ENCODE assay signal across 7 mouse cellular contexts in the genomic region with DNA sequence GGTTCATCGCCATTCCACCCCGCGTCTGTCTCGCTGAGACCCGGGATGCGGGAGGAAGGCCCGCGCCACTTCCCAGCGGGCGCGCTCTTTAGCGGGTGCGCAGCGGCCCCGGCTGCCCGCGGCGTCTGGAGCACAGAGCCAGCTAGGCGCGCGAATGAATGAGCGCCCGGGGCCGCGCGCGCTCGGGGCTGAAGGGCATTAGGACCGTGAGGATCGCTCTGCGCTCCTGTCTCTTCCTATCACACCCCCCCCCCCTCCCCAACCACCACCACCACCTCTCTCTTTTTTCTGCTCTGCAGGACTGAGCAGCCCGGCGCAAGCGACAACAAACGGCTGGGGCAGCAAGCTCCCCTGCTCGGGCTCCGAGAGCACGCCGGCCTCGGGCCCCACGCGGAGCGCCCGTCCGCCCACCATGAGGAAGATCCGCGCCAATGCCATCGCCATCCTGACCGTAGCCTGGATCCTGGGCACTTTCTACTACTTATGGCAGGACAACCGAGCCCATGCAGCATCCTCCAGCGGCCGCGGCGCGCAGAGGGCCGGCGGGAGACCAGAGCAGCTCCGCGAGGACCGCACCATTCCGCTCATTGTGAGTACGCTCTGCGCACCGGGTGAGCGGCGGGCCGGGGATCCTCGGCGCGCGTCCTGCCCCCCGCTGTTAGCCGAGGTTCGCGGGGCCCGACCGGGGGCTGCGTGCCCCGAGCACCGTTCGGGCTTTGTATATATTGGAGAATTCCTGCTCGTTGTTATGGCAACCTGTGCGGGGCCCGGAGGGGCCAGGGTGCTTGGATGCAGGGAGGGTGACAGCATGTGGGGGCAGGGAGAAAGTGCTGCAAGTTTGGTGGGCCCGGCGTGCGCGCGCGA. TPM values are rescaled to one million over a fixed set of nuclear protein-coding genes. Genes with fewer than 3 reads are reported as not detected.
DNase-seq lines count a peak whose midpoint lies in the region; ATAC-seq and TF ChIP-seq lines count a peak whose summit lies in the region.

No protein-coding gene starts in this region.

- no peaks in the 10 kb centered on the region for H3K36me3 ChIP-seq in heart, embryonic 14.5 days (ENCODE audit: control insufficient read depth, insufficient read depth, low read length)
- no peaks in the 10 kb centered on the region for H3K36me3 ChIP-seq in midbrain, postnatal 0 days (ENCODE audit: insufficient read depth, low read length)

- WGBS in heart, embryonic 14.5 days: under 1% methylated on average over 81 of the region's 90 CpGs
- under 1% methylated on average over 70 of the region's 90 CpGs for WGBS in midbrain, postnatal 0 days

- peak; percentile 49; the same call in 1 of the 2 replicates for ATAC-seq in heart, embryonic 14.5 days (ENCODE audit: insufficient number of reproducible peaks, insufficient read depth, low FRiP score, low read depth)
- peak; percentile 80 for ATAC-seq in midbrain, postnatal 0 days (ENCODE audit: low FRiP score)

- H3K27ac ChIP-seq in heart, embryonic 14.5 days (replicated peaks in 1 of 2; ENCODE audit: control insufficient read depth in 1 of 2, insufficient read depth in 1 of 2, low read depth in 2 of 2, low read length in 2 of 2): no peak overlapping the region
- H3K27ac ChIP-seq in midbrain, postnatal 0 days (ENCODE audit: low read depth, low read length): peak overlapping the region; percentile 86

- H3K9ac ChIP-seq in heart, embryonic 14.5 days (ENCODE audit: low read length): peak overlapping the region; percentile 72
- peak overlapping the region; percentile 76 for H3K9ac ChIP-seq in midbrain, postnatal 0 days (replicated peaks; ENCODE audit: low read length, poor library complexity, severe bottlenecking)

- peak overlapping the region; percentile 58 to 66 for H3K4me3 ChIP-seq in heart, embryonic 14.5 days (ENCODE audit: control insufficient read depth in 1 of 2, insufficient read depth in 1 of 2, low read depth in 1 of 2, low read length in 2 of 2)
- H3K4me3 ChIP-seq in midbrain, postnatal 0 days (ENCODE audit: low read depth, low read length): peak overlapping the region; percentile 96

- no peaks in the 10 kb centered on the region for H3K9me3 ChIP-seq in heart, embryonic 14.5 days (ENCODE audit: control insufficient read depth, low read length)
- H3K9me3 ChIP-seq in midbrain, postnatal 0 days (ENCODE audit: low read length): no peaks in the 10 kb centered on the region

- peak; percentile 19 for DNase-seq in urinary bladder, postnatal 14 days (ENCODE audit: low spot score)
- DNase-seq in urinary bladder, postnatal 25 days (ENCODE audit: low spot score): no peak
- peak; percentile 56 to 68 for DNase-seq in cerebellum, postnatal 36 days
- DNase-seq in left cerebral cortex, adult 8-10 months (ENCODE audit: low spot score in 2 of 2): peak; percentile 36 to 43
- DNase-seq in midbrain, postnatal 0 days (ENCODE audit: low spot score): peak; percentile 84
- DNase-seq in spleen, postnatal 36 days (ENCODE audit: low spot score in 2 of 2): no peak

- TF ChIP-seq CTCF in midbrain, postnatal 0 days (IDR thresholded peaks at IDR 0.05): no peak

- H3K27me3 ChIP-seq in heart, embryonic 14.5 days (ENCODE audit: control insufficient read depth, insufficient read depth, low read length): peaks cover 85% of the 10 kb centered on the region
- H3K27me3 ChIP-seq in midbrain, postnatal 0 days (ENCODE audit: insufficient read depth, low read length): no peaks in the 10 kb centered on the region

- H3K4me2 ChIP-seq in heart, embryonic 14.5 days (ENCODE audit: low read length): peak overlapping the region; percentile 100
- H3K4me2 ChIP-seq in midbrain, postnatal 0 days (ENCODE audit: low read depth, low read length, poor library complexity, severe bottlenecking): peak overlapping the region; percentile 83

- peaks cover 6% of the 10 kb centered on the region in 2 experiments for H3K4me1 ChIP-seq in heart, embryonic 14.5 days (ENCODE audit: control insufficient read depth in 2 of 2, insufficient read depth in 2 of 2, low read length in 2 of 2)
- H3K4me1 ChIP-seq in midbrain, postnatal 0 days (ENCODE audit: insufficient read depth, low read length): peaks cover 3% of the 10 kb centered on the region; the same call in 1 of the 2 replicates

RNA-seq across cellular contexts. Expression of gene Galnt16, which starts 0.9 kb away (rescaled TPM):
- 2.1 and 2.4 TPM in 2 replicates for polyA plus RNA-seq in heart, embryonic 14.5 days (2014; fragmentation: Nextera tagmentation; extraction: Ambion mirVana)
- total RNA-seq in left cerebral cortex, adult 8-10 months (2022): 100 to 1,000 TPM in 1 of 4 experiments, 10 to 100 TPM in 3; 94.5 to 107 (median 97.9) TPM
- 83.0 and 83.5 TPM in 2 replicates for total RNA-seq in midbrain, postnatal 0 days (2014; rRNA removed)
- 41.1 and 41.6 TPM in 2 replicates for polyA plus RNA-seq in midbrain, postnatal 0 days (2015; fragmentation: Nextera tagmentation; extraction: Ambion mirVana)

RNA-seq across cellular contexts. Expression of gene Exd2, which starts 56.1 kb away (rescaled TPM):
- 17.4 and 17.9 TPM in 2 replicates for polyA plus RNA-seq in heart, embryonic 14.5 days (2014; fragmentation: Nextera tagmentation; extraction: Ambion mirVana)
- 10 to 100 TPM; 89.9 to 97.8 (median 94.5) TPM for total RNA-seq in left cerebral cortex, adult 8-10 months (2022)
- total RNA-seq in midbrain, postnatal 0 days (2014; rRNA removed): 40.0 and 43.1 TPM in 2 replicates
- polyA plus RNA-seq in midbrain, postnatal 0 days (2015; fragmentation: Nextera tagmentation; extraction: Ambion mirVana): 31.5 and 32.7 TPM in 2 replicates

Comparison
In these comparisons a context has a peak if more than half of its experiments do, and no peak if none do; other contexts are left out.
1. DNase-seq: peak in urinary bladder, postnatal 14 days (single experiment), cerebellum, postnatal 36 days (2 of 2), left cerebral cortex, adult 8-10 months (2 of 2) and midbrain, postnatal 0 days (single experiment); none in urinary bladder, postnatal 25 days (single experiment) and spleen, postnatal 36 days (0 of 2).